Mouse (Mus musculus): ENCODE measurements at regions not wholly inside any gene's neighbourhood (a gene's known extent, or its start where the extent isn't known, plus 50 kb on each side); places are given as distances from the start of the nearest gene placed in this dataset.

DNA sequence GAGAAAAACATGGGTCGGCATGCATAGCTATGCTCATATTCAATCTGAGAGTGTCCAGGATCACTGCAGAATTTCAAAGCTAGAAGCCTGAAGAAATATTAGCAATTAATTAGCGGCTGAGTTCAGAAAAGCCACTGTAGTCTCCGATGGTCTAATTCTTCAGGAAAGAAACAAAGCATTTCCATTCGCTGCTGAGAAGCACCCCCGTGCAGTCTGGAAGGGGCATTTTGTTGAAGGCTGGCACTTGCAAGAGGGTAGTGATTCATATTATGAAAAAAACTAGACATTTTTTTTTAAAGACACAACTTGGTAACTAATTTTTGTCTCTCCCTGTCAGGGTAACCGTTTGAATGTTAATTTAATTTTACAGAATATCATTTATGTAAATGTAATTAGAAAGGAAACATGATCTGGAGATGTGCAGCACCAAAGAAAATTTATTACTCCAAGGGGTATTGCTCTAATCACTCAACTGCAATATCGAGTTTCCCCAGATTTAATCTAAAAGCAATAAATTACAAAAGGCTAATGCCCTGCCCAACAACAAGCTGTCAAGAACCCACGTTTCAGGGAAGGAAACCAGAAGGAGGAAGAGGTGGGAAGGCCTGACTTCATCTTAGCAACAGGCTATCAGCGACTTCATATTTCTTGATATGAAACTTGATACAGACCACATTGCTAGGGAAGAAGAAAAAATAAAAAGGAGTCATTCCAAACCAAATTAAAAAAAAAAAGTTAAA, 529.1 kb downstream of the Meis1 start:
- TF ChIP-seq CTCF (IDR thresholded peaks at IDR 0.05; ENCODE audit: low read depth) (no peak), EP300 (IDR thresholded peaks at IDR 0.05; ENCODE audit: low read depth) (no peak)
